Mouse (Mus musculus) spleen, adult 2 months (tissue): ENCODE results near the gene Fbxl17. TPM values are rescaled to one million over a fixed set of nuclear protein-coding genes. Genes with fewer than 3 reads are reported as not detected.

ENCODE experiments used
- DNase-seq, 2 experiments: peaks; one replicate each; pipeline versions ENCODE4 v3.0.0 to v3.0.0-alpha.2; 2012 to 2021; ENCODE audit warnings: low spot score in 2 of 2, low read depth in 1 of 2
- H3K27ac ChIP-seq: fragments of 200-500 bp; 2 replicates; pipeline ENCODE4 v1.5.1; 2012; ENCODE audit warnings: low read length, inconsistent platforms; ENCODE audit not compliant: insufficient read depth
- H3K27me3 ChIP-seq: fragments of 200-500 bp; 2 replicates; pipeline ENCODE4 v1.6.1; 2012; ENCODE audit warnings: mild to moderate bottlenecking, moderate library complexity, low read length, inconsistent platforms; ENCODE audit not compliant: control insufficient read depth, insufficient read depth
- H3K36me3 ChIP-seq: fragments of 200-500 bp; 2 replicates; pipeline ENCODE4 v1.6.1; 2012; ENCODE audit warnings: mild to moderate bottlenecking, low read length, inconsistent platforms; ENCODE audit not compliant: control insufficient read depth, insufficient read depth
- H3K4me1 ChIP-seq: fragments of 200-500 bp; 2 replicates; pipeline ENCODE4 v1.6.1; 2011; ENCODE audit warnings: inconsistent platforms; ENCODE audit not compliant: control insufficient read depth, insufficient read depth, insufficient read length
- H3K4me3 ChIP-seq: fragments of 200-500 bp; 2 replicates; pipeline ENCODE4 v1.5.1; 2011; ENCODE audit warnings: mild to moderate bottlenecking, inconsistent platforms; ENCODE audit not compliant: insufficient read depth, insufficient read length; ENCODE audit errors: extremely low read depth
- CTCF ChIP-seq: fragments of 200-500 bp; IDR thresholded peaks from 2 replicates; pipeline ENCODE4 v1.5.1; 2011; ENCODE audit warnings: mild to moderate bottlenecking, inconsistent platforms; ENCODE audit not compliant: insufficient read depth, insufficient read length, insufficient replicate concordance; ENCODE audit errors: extremely low read depth
- POLR2A ChIP-seq: fragments of 200-500 bp; IDR thresholded peaks from 2 replicates; pipeline ENCODE4 v1.6.1; 2011; ENCODE audit warnings: low read depth, low read length, inconsistent platforms
- WGBS: fragments of 180-500 bp; shearing (Covaris S2); methylation state at CpG from one replicate; pipeline ENCODE4 v1.1.7; 2018; 5-methylcytosine and 5-hydroxymethylcytosine counted together
- polyA plus RNA-seq: library from polyadenylated mRNA; depleted of rRNA; stranded (reverse); fragments of >200 nt; gene quantifications from 2 replicates; pipeline ENCODE4 v1.2.3, GENCODE M21; 2012

Fbxl17 gene
- polyA plus RNA-seq, 1 experiment: 4.7 TPM

- no peak for DNase-seq
- Histone ChIP-seq H3K27ac (no peak overlapping the region), H3K4me3 (no peak overlapping the region), H3K36me3 (no peaks in the 10 kb centered on the region), H3K27me3 (no peaks in the 10 kb centered on the region), H3K4me1 (no peaks in the 10 kb centered on the region)
- 80% methylated on average over 3 of the region's 3 CpGs for WGBS
- TF ChIP-seq POLR2A (no peak), CTCF (no peak)
These were observed 264.0 kb downstream of the Fbxl17 start for GRCm38 (mm10) chr17:63235821-63236220.

DNA sequence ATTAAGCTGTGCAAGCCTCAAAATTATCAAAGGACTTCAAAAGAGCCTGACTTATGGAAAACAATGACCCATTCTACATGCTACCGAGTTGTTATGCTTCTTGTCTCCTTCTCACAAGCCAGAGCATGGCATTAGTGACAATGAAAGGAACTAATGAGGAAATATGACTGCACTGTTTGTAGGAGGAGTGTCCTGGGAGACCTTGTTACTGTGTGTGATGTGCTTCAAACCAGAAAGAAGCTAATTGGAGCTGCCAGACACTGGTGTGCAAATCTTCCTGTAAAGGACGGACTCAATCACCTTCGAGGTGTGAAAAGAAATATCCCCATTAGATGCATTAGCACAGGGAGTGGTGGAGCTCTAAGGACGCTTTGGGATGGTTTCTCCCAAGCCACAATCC, 270.7 kb downstream of the Fbxl17 start:
- no peaks in the 10 kb centered on the region for H3K4me1 ChIP-seq
- H3K36me3 ChIP-seq: no peaks in the 10 kb centered on the region
- H3K4me3 ChIP-seq: no peak overlapping the region
- no peak for DNase-seq
- no peak overlapping the region for H3K27ac ChIP-seq
- no peaks in the 10 kb centered on the region for H3K27me3 ChIP-seq
- WGBS: 88% methylated on average over 4 of the region's 4 CpGs
- TF ChIP-seq CTCF: no peak
- no peak for TF ChIP-seq POLR2A

DNA sequence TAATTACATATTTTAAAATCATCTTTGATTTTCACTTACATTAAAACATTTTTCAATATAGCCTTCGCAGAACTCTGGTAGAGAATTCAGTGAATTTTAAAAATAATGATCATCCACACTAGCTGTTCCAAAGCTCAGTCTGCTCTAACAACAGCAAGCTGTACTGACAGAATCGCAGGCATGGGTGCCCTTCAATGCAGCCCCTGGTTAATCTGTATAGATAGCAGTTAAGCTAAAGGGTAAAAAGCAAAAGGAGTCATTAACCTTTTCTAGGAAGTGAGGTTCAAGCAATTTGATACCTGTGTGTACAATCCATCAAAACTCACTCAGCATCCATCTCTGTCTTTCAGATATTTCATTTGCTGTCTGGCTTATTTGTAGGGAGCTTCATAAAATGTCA, 273.4 kb downstream of the Fbxl17 start:
- TF ChIP-seq POLR2A (no peak), CTCF (no peak)
- Histone ChIP-seq H3K27ac (no peak overlapping the region), H3K4me3 (no peak overlapping the region), H3K36me3 (no peaks in the 10 kb centered on the region), H3K4me1 (no peaks in the 10 kb centered on the region), H3K27me3 (no peaks in the 10 kb centered on the region)
- no peak for DNase-seq
- 95% methylated on average over 2 of the region's 2 CpGs for WGBS

- no peak overlapping the region for H3K27ac ChIP-seq
- no peaks in the 10 kb centered on the region for H3K36me3 ChIP-seq
- no peak for TF ChIP-seq CTCF
- TF ChIP-seq POLR2A: no peak
- no peaks in the 10 kb centered on the region for H3K4me1 ChIP-seq
- DNase-seq: no peak
- 86% methylated on average over 1 of the region's 1 CpGs for WGBS
- no peak overlapping the region for H3K4me3 ChIP-seq
- H3K27me3 ChIP-seq: no peaks in the 10 kb centered on the region
These were observed 273.9 kb downstream of the Fbxl17 start for GRCm38 (mm10) chr17:63225959-63226358.

DNA sequence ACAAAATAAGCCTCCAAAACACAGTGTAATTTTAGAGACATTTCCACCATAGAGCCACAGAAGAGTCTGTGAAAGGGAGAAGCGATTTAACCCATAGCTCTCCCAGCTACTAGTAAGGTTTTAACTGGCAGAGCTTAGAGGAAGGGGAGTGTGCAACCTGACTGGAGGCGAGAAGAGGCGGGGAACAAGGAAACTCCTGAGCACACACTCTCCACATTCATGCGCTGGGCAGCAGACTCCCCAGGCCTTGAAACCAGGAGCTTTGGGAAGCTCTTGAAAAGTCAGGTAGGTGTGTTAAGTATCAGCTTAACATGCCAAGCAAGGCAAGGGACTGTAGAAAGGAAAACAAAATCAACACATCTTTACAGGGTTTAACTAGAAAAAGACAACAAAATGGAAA, 276.1 kb downstream of the Fbxl17 start:
- DNase-seq: no peak
- no peak for TF ChIP-seq CTCF
- TF ChIP-seq POLR2A: no peak
- 91% methylated on average over 4 of the region's 4 CpGs for WGBS

GRCm38 (mm10) chr17:63221632-63222031, 278.2 kb downstream of the Fbxl17 start:
- DNase-seq: no peak
- Histone ChIP-seq H3K27ac (no peak overlapping the region), H3K4me1 (no peaks in the 10 kb centered on the region), H3K4me3 (no peak overlapping the region), H3K27me3 (no peaks in the 10 kb centered on the region), H3K36me3 (no peaks in the 10 kb centered on the region)
- 94% methylated on average over 3 of the region's 3 CpGs for WGBS
- no peak for TF ChIP-seq POLR2A
- no peak for TF ChIP-seq CTCF

More for the DNA sequence above, 276.1 kb downstream of the Fbxl17 start:
- Histone ChIP-seq H3K27ac (no peak overlapping the region), H3K27me3 (no peaks in the 10 kb centered on the region), H3K36me3 (no peaks in the 10 kb centered on the region), H3K4me3 (no peak overlapping the region), H3K4me1 (no peaks in the 10 kb centered on the region)

DNA sequence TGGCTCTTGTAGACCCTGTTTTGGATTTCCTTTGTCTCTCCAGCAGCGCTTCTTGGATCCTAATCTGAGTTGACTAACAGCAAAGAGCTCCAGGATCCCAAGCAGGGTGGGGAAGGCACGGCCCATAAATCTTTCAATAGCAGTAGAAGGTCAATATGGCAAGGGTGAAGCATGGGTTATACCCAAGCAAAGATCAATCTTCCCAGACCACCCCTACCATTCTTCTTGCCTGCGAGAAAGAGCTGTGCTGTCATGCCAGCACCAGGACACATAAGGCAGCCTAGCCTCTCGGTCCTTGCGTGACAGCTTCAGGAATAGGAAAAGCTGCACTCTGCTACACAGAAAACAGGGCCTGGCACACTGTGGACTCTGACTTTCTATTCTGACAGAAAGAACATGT, 279.0 kb downstream of the Fbxl17 start:
- no peaks in the 10 kb centered on the region for H3K36me3 ChIP-seq

More for the DNA sequence above, 279.0 kb downstream of the Fbxl17 start:
- no peak overlapping the region for H3K4me3 ChIP-seq
- no peaks in the 10 kb centered on the region for H3K27me3 ChIP-seq
- no peaks in the 10 kb centered on the region for H3K4me1 ChIP-seq
- no peak for DNase-seq
- no peak for TF ChIP-seq CTCF
- TF ChIP-seq POLR2A: no peak
- H3K27ac ChIP-seq: no peak overlapping the region
- WGBS: 95% methylated on average over 5 of the region's 5 CpGs
